In genomic region chr11:97532950-97533582, GRCm38 (mm10) we compare ENCODE assay signal across 8 mouse cellular contexts. TPM values are rescaled to one million over a fixed set of nuclear protein-coding genes. Genes with fewer than 3 reads are reported as not detected.
DNase-seq lines count a peak whose midpoint lies in the region; ATAC-seq and TF ChIP-seq lines count a peak whose summit lies in the region.

No protein-coding gene starts in this region.

- TF ChIP-seq EP300 in liver, postnatal 0 days (IDR thresholded peaks at IDR 0.05; ENCODE audit: low read depth) = no peak

- no peaks in the 10 kb centered on the region for H3K36me3 ChIP-seq in heart, embryonic 15.5 days
- H3K36me3 ChIP-seq in ES-E14 (ENCODE audit: control insufficient read depth, insufficient read depth, low read length, poor library complexity, severe bottlenecking) = peaks cover 2% of the 10 kb centered on the region; the same call in 1 of the 2 replicates
- H3K36me3 ChIP-seq in embryonic facial prominence, embryonic 15.5 days = no peaks in the 10 kb centered on the region
- H3K36me3 ChIP-seq in liver, postnatal 0 days (replicated peaks; ENCODE audit: insufficient read depth, low read length) = no peaks in the 10 kb centered on the region

- intact Hi-C loops in heart, postnatal 10 days (cut with DNase I) = loop anchor here (5.0 kb wide), 1 partner anchor 44 kb away; the partner anchor contains the start of gene Srcin1

- no peak for TF ChIP-seq CTCF in liver, postnatal 0 days (IDR thresholded peaks at IDR 0.05; ENCODE audit: low read depth)

- no peaks in the 10 kb centered on the region for H3K9me3 ChIP-seq in heart, embryonic 15.5 days (replicated peaks)
- H3K9me3 ChIP-seq in ES-E14 (ENCODE audit: control insufficient read depth, insufficient read depth, low read depth, low read length) = no peaks in the 10 kb centered on the region
- H3K9me3 ChIP-seq in embryonic facial prominence, embryonic 15.5 days (replicated peaks) = no peaks in the 10 kb centered on the region
- no peaks in the 10 kb centered on the region for H3K9me3 ChIP-seq in liver, postnatal 0 days (ENCODE audit: low read length)

- peaks cover 43% of the 10 kb centered on the region for H3K4me1 ChIP-seq in heart, embryonic 15.5 days (replicated peaks)
- H3K4me1 ChIP-seq in ES-E14 (ENCODE audit: control insufficient read depth in 2 of 2, insufficient read depth in 2 of 2, low read length in 2 of 2, poor library complexity in 1 of 2) = peaks cover 4 to 27% of the 10 kb centered on the region in 2 experiments
- H3K4me1 ChIP-seq in embryonic facial prominence, embryonic 15.5 days = peaks cover 47% of the 10 kb centered on the region
- H3K4me1 ChIP-seq in liver, postnatal 0 days (ENCODE audit: insufficient read depth) = peaks cover 19% of the 10 kb centered on the region

- H3K9ac ChIP-seq in heart, embryonic 15.5 days = no peak overlapping the region
- no peak overlapping the region for H3K9ac ChIP-seq in ES-E14 (ENCODE audit: insufficient read depth, low read depth, low read length, poor library complexity, severe bottlenecking)
- H3K9ac ChIP-seq in embryonic facial prominence, embryonic 15.5 days = no peak overlapping the region
- H3K9ac ChIP-seq in liver, postnatal 0 days (replicated peaks) = no peak overlapping the region

- H3K27me3 ChIP-seq in heart, embryonic 15.5 days = peaks cover 81% of the 10 kb centered on the region
- peaks cover 68% of the 10 kb centered on the region for H3K27me3 ChIP-seq in embryonic facial prominence, embryonic 15.5 days
- H3K27me3 ChIP-seq in liver, postnatal 0 days (ENCODE audit: insufficient read depth, low read length) = peaks cover 74% of the 10 kb centered on the region

- ATAC-seq in heart, embryonic 15.5 days (replicated peaks; ENCODE audit: insufficient number of reproducible peaks, insufficient read depth, low FRiP score, low read depth) = no peak
- no peak for ATAC-seq in embryonic facial prominence, embryonic 15.5 days (ENCODE audit: insufficient number of reproducible peaks, low FRiP score, low TSS enrichment, low read depth)
- ATAC-seq in liver, postnatal 0 days = 0 out of 2 replicates have a peak, but pooled peaks have one; percentile 6

- H3K27ac ChIP-seq in heart, embryonic 15.5 days = no peak overlapping the region
- H3K27ac ChIP-seq in ES-E14 (ENCODE audit: insufficient read depth, low read depth, low read length, poor library complexity, severe bottlenecking) = no peak overlapping the region
- H3K27ac ChIP-seq in embryonic facial prominence, embryonic 15.5 days (replicated peaks) = no peak overlapping the region
- no peak overlapping the region for H3K27ac ChIP-seq in liver, postnatal 0 days (ENCODE audit: low read depth)

- in situ Hi-C loops in ES-E14 (cut with MboI; ENCODE audit: low sequenced_read_pairs in 2 of 2, unreplicated experiment in 2 of 2) = no loop called here

- H3K4me3 ChIP-seq in heart, embryonic 15.5 days = peak overlapping the region; percentile 25
- H3K4me3 ChIP-seq in ES-E14 (ENCODE audit: insufficient read depth in 1 of 2, low read depth in 1 of 2, low read length in 2 of 2, poor library complexity in 1 of 2, severe bottlenecking in 1 of 2) = peak overlapping the region; percentile 42 to 52; a peak in 3 of 4 replicates
- H3K4me3 ChIP-seq in embryonic facial prominence, embryonic 15.5 days (replicated peaks) = peak overlapping the region; percentile 27
- H3K4me3 ChIP-seq in liver, postnatal 0 days (ENCODE audit: low read depth, low read length) = no peak overlapping the region

- WGBS in heart, embryonic 15.5 days = 5% methylated on average over 20 of the region's 20 CpGs
- WGBS in embryonic facial prominence, embryonic 15.5 days = 3% methylated on average over 20 of the region's 20 CpGs
- WGBS in liver, postnatal 0 days (ENCODE audit: insufficient replicate concordance) = 2% methylated on average over 18 of the region's 20 CpGs

- H3K4me2 ChIP-seq in heart, embryonic 15.5 days = peak overlapping the region; percentile 50
- peak overlapping the region; percentile 40 for H3K4me2 ChIP-seq in embryonic facial prominence, embryonic 15.5 days (replicated peaks)
- peak overlapping the region; percentile 53 for H3K4me2 ChIP-seq in liver, postnatal 0 days (ENCODE audit: low read depth, low read length)

- DNase-seq in heart, postnatal 10 days = no peak
- no peak for DNase-seq in ES-E14 (ENCODE audit: low read depth, low spot score)
- peak; percentile 65 for DNase-seq in liver, postnatal 0 days
- DNase-seq in thymus, postnatal 0 days (ENCODE audit: low spot score) = peak; percentile 73
- no peak for DNase-seq in yolk sac, embryonic 10.5 days (ENCODE audit: low spot score)
- no peak for DNase-seq in frontal cortex, postnatal 25 days (ENCODE audit: low spot score in 2 of 2)

TF ChIP-seq in ES-E14, 5 proteins besides CTCF, POLR2A, EP300 and RAD21:
- no peak for TF ChIP-seq HCFC1 (IDR thresholded peaks at IDR 0.05; ENCODE audit: borderline replicate concordance, insufficient read depth, low read length)
- no peak for TF ChIP-seq CHD2 (IDR thresholded peaks at IDR 0.05; ENCODE audit: low read depth, low read length)

RNA-seq across cellular contexts. Expression of gene 4933428G20Rik, which starts 32.9 kb away (rescaled TPM):
- 0.78 and 1.0 TPM in 2 replicates for polyA plus RNA-seq in heart, embryonic 15.5 days (2015; fragmentation: Nextera tagmentation; extraction: Ambion mirVana)
- total RNA-seq in heart, postnatal 10 days (2021) = not detected
- 0.36 and 0.63 TPM in 2 replicates for total RNA-seq in ES-E14 (2012; rRNA removed)
- polyA plus RNA-seq in embryonic facial prominence, embryonic 15.5 days (2015; fragmentation: Nextera tagmentation; extraction: Ambion mirVana) = 1.4 and 1.7 TPM in 2 replicates
- 0.20 and 0.25 TPM in 2 replicates for polyA plus RNA-seq in liver, postnatal 0 days (2015; fragmentation: Nextera tagmentation; extraction: Ambion mirVana)
- 0.09 and 0.12 TPM in 2 replicates for polyA plus RNA-seq in thymus, postnatal 0 days (2015; fragmentation: Nextera tagmentation; extraction: Ambion mirVana)

RNA-seq across cellular contexts. Expression of gene Srcin1, which starts 42.9 kb away (rescaled TPM):
- 0.06 and 0.15 TPM in 2 replicates for polyA plus RNA-seq in heart, embryonic 15.5 days (2015; fragmentation: Nextera tagmentation; extraction: Ambion mirVana)
- under 1 TPM; 0.19 to 0.20 TPM for total RNA-seq in heart, postnatal 10 days (2021)
- total RNA-seq in ES-E14 (2012; rRNA removed) = 2.4 and 4.1 TPM in 2 replicates
- polyA plus RNA-seq in embryonic facial prominence, embryonic 15.5 days (2015; fragmentation: Nextera tagmentation; extraction: Ambion mirVana) = 2.0 and 2.2 TPM in 2 replicates
- 0.02 and 0.05 TPM in 2 replicates for polyA plus RNA-seq in liver, postnatal 0 days (2015; fragmentation: Nextera tagmentation; extraction: Ambion mirVana)
- 0.05 and 0.06 TPM in 2 replicates for polyA plus RNA-seq in thymus, postnatal 0 days (2015; fragmentation: Nextera tagmentation; extraction: Ambion mirVana)

Comparison
In these comparisons a context has a peak if more than half of its experiments do, and no peak if none do; other contexts are left out.
1. DNase-seq: peak in liver, postnatal 0 days (single experiment) and thymus, postnatal 0 days (single experiment); none in heart, postnatal 10 days (0 of 2), ES-E14 (single experiment), yolk sac, embryonic 10.5 days (single experiment) and frontal cortex, postnatal 25 days (0 of 2).
2. Peak in every context shown above with its lines, with median percentiles within 50 percentile points of each other: H3K4me2 ChIP-seq.